Mouse (Mus musculus) CH12.LX (cell line): ENCODE results near the gene Bphl. TPM values are rescaled to one million over a fixed set of nuclear protein-coding genes. Genes with fewer than 3 reads are reported as not detected.

Source experiments
- DNase-seq: peaks from one replicate; pipeline ENCODE4 v3.0.0-alpha.2; 2013; ENCODE audit errors: extremely low read depth
- H3K27ac ChIP-seq: 2 replicates; pipeline ENCODE4 v1.5.1; 2012; ENCODE audit warnings: low read depth, mild to moderate bottlenecking, control low read depth, moderate library complexity; ENCODE audit not compliant: insufficient read depth
- H3K27me3 ChIP-seq: replicated peaks from 2 replicates; pipeline ENCODE3; 2012; ENCODE audit warnings: inconsistent platforms
- H3K36me3 ChIP-seq, 2 experiments: replicated peaks in 1 of 2; 2 replicates each; pipeline versions ENCODE3 to v1.6.1; 2012; ENCODE audit warnings: inconsistent platforms in 1 of 2, low read length in 1 of 2, mild to moderate bottlenecking in 1 of 2, mixed read lengths in 1 of 2, moderate library complexity in 1 of 2; ENCODE audit not compliant: control insufficient read depth in 1 of 2, insufficient read depth in 1 of 2
- H3K4me1 ChIP-seq, 2 experiments: 2 replicates each; pipeline ENCODE4 v1.6.1; 2012; ENCODE audit warnings: inconsistent platforms in 1 of 2, moderate library complexity in 1 of 2; ENCODE audit not compliant: insufficient read depth in 2 of 2, control insufficient read depth in 1 of 2
- H3K4me2 ChIP-seq: 2 replicates; pipeline ENCODE4 v1.6.1; 2012; ENCODE audit warnings: low read depth, mild to moderate bottlenecking, control low read depth; ENCODE audit not compliant: poor library complexity, insufficient read depth, severe bottlenecking
- H3K4me3 ChIP-seq, 3 experiments: fragments of 150-350 bp in 1 of 3; sonication (generic) in 1 of 3; replicated peaks in 1 of 3; 2 replicates each; pipeline versions ENCODE3 to v1.5.1; 2011 to 2012; ENCODE audit warnings: low read depth in 2 of 3, low read length in 2 of 3, mild to moderate bottlenecking in 2 of 3, moderate library complexity in 2 of 3, control low read depth in 1 of 3, improper control_type of control experiment in 1 of 3, inconsistent platforms in 1 of 3, mixed read lengths in 1 of 3; ENCODE audit not compliant: poor library complexity in 1 of 3
- H3K79me2 ChIP-seq: replicated peaks from 2 replicates; pipeline ENCODE4 v1.6.1; 2012; ENCODE audit warnings: mild to moderate bottlenecking, moderate library complexity; ENCODE audit not compliant: control insufficient read depth, poor library complexity, insufficient read depth, severe bottlenecking; ENCODE audit errors: extremely low read depth
- H3K9ac ChIP-seq: 2 replicates; pipeline ENCODE4 v1.6.1; 2012; ENCODE audit warnings: low read depth, mild to moderate bottlenecking, control low read depth, moderate library complexity; ENCODE audit not compliant: insufficient read depth
- H3K9me3 ChIP-seq: replicated peaks from 2 replicates; pipeline ENCODE3; 2012; ENCODE audit warnings: low read length, inconsistent platforms, mixed read lengths
- BHLHE40 ChIP-seq: IDR thresholded peaks from 2 replicates; pipeline ENCODE4 v1.6.1; 2011; ENCODE audit warnings: mild to moderate bottlenecking, low read depth, low read length, improper control_type of control experiment
- CHD1 ChIP-seq: IDR thresholded peaks from 2 replicates; pipeline ENCODE4 v1.6.1; 2012; ENCODE audit warnings: low read depth, low read length, improper control_type of control experiment, inconsistent platforms
- CHD2 ChIP-seq: IDR thresholded peaks from 2 replicates; pipeline ENCODE4 v1.6.1; 2011; ENCODE audit warnings: low read length, improper control_type of control experiment
- CTCF ChIP-seq, 2 experiments: IDR thresholded peaks in 1 of 2; conservative IDR thresholded peaks in 1 of 2; 2 replicates each; pipeline ENCODE4 v1.5.1; 2011 to 2012; ENCODE audit warnings: low read depth in 2 of 2, low read length in 2 of 2, improper control_type of control experiment in 1 of 2, inconsistent platforms in 1 of 2, mild to moderate bottlenecking in 1 of 2, moderate library complexity in 1 of 2
- E2F4 ChIP-seq: IDR thresholded peaks from 2 replicates; pipeline ENCODE4 v1.6.1; 2011; ENCODE audit warnings: low read depth, low read length, improper control_type of control experiment; ENCODE audit not compliant: insufficient replicate concordance
- ELF1 ChIP-seq: IDR thresholded peaks from 2 replicates; pipeline ENCODE4 v1.6.1; 2014; ENCODE audit warnings: low read depth, mild to moderate bottlenecking, inconsistent platforms, low read length, improper control_type of control experiment
- ETS1 ChIP-seq: conservative IDR thresholded peaks from 2 replicates; pipeline ENCODE4 v1.6.1; 2012; ENCODE audit warnings: low read depth, mild to moderate bottlenecking, inconsistent platforms, low read length, improper control_type of control experiment, moderate library complexity
- IRF4 ChIP-seq: IDR thresholded peaks from 2 replicates; pipeline ENCODE4 v1.6.1; 2014; ENCODE audit warnings: low read depth, mild to moderate bottlenecking, inconsistent platforms, low read length, improper control_type of control experiment
- JUN ChIP-seq: IDR thresholded peaks from 2 replicates; pipeline ENCODE4 v1.6.1; 2011; ENCODE audit warnings: low read depth, mild to moderate bottlenecking, low read length, improper control_type of control experiment, moderate library complexity; ENCODE audit not compliant: insufficient read depth
- JUND ChIP-seq: conservative IDR thresholded peaks from 2 replicates; pipeline ENCODE4 v1.6.1; 2011; ENCODE audit warnings: low read depth, low read length, improper control_type of control experiment
- KAT2A ChIP-seq: IDR thresholded peaks from 2 replicates; pipeline ENCODE4 v1.6.1; 2012; ENCODE audit warnings: low read length, improper control_type of control experiment, inconsistent platforms; ENCODE audit not compliant: insufficient replicate concordance
- MAX ChIP-seq: IDR thresholded peaks from 2 replicates; pipeline ENCODE4 v1.6.1; 2011; ENCODE audit warnings: low read length, improper control_type of control experiment
- MEF2A ChIP-seq: IDR thresholded peaks from 2 replicates; pipeline ENCODE4 v1.6.1; 2014; ENCODE audit warnings: low read depth, mild to moderate bottlenecking, inconsistent platforms, low read length, improper control_type of control experiment, borderline replicate concordance
- POLR2A ChIP-seq: IDR thresholded peaks from 2 replicates; pipeline ENCODE4 v1.6.1; 2011; ENCODE audit warnings: low read depth, mild to moderate bottlenecking, improper control_type of control experiment, low read length
- POLR2AphosphoS2 ChIP-seq: IDR thresholded peaks from 2 replicates; pipeline ENCODE4 v1.6.1; 2011; ENCODE audit warnings: low read depth, low read length, improper control_type of control experiment
- RAD21 ChIP-seq: IDR thresholded peaks from 2 replicates; pipeline ENCODE4 v1.6.1; 2011; ENCODE audit warnings: low read depth, mild to moderate bottlenecking, low read length, improper control_type of control experiment, moderate library complexity
- SIN3A ChIP-seq: IDR thresholded peaks from 2 replicates; pipeline ENCODE4 v1.6.1; 2012; ENCODE audit warnings: low read length, improper control_type of control experiment, inconsistent platforms
- TBP ChIP-seq: conservative IDR thresholded peaks from 2 replicates; pipeline ENCODE4 v1.6.1; 2011; ENCODE audit warnings: low read depth, low read length, improper control_type of control experiment
- ZNF384 ChIP-seq: IDR thresholded peaks from 2 replicates; pipeline ENCODE4 v1.6.1; 2012; ENCODE audit warnings: low read depth, low read length, improper control_type of control experiment, inconsistent platforms
- dilution Hi-C: fragments of 300-500 bp; cut with MboI; formaldehyde crosslinking; loops from 2 replicates; pipeline ENCODE4 v1.14.3; 2020; ENCODE audit warnings: low sequenced_read_pairs; ENCODE audit not compliant: extremely low pct_unique_long_range_greater_than_20kb, extremely low pct_ligation_motif_present
- in situ Hi-C: fragments of 300-500 bp; cut with MboI; formaldehyde crosslinking; loops from 3 replicates; pipeline ENCODE4 v1.14.3; 2019; ENCODE audit warnings: low sequenced_read_pairs, low pct_ligation_motif_present, low pct_unique_long_range_greater_than_20kb, mixed read lengths
- polyA plus RNA-seq: library from polyadenylated mRNA; unstranded; fragments of >175 nt; gene quantifications from 2 replicates; pipeline ENCODE4 v1.2.1, GENCODE M21; 2012; ENCODE audit warnings: low read depth; ENCODE audit not compliant: insufficient read length
- total RNA-seq, 2 experiments: library from RNA; depleted of rRNA; stranded (reverse); fragments of 300-350 nt in 1 of 2; fragments of >200 nt in 1 of 2; gene quantifications; 2 replicates each; pipeline ENCODE4 v1.2.3; 2012 to 2014

Bphl gene
- total and polyA plus RNA-seq, 3 experiments: 18.1 to 41.3 (median 35.3) TPM

- TF ChIP-seq MAX (no peak), JUND (no peak), CHD1 (no peak), MEF2A (no peak), ZNF384 (no peak), CTCF (conservative IDR thresholded peaks at IDR 0.05 in 1 of 2, IDR thresholded peaks at IDR 0.05 in 1 of 2; ENCODE audit: low read depth in 2 of 2, low read length in 2 of 2) (no peak), BHLHE40 (no peak)
- no peaks in the 10 kb centered on the region for H3K27me3 ChIP-seq
- in situ Hi-C loops: no loop called here
These were observed 68.0 kb downstream of the Bphl start for GRCm38 (mm10) chr13:34105364-34105763.

GRCm38 (mm10) chr13:34106256-34106655 is 68.9 kb downstream of the Bphl start:
- no peak overlapping the region for H3K4me2 ChIP-seq
- no peak for DNase-seq
- no peaks in the 10 kb centered on the region for H3K9me3 ChIP-seq
- H3K36me3 ChIP-seq: no peaks in the 10 kb centered on the region
- no peak overlapping the region for H3K27ac ChIP-seq
- no peaks in the 10 kb centered on the region for H3K27me3 ChIP-seq
- dilution Hi-C loops (no loop called here), in situ Hi-C loops (no loop called here)
- H3K4me3 ChIP-seq: no peak overlapping the region
- peaks cover 3 to 31% of the 10 kb centered on the region in 2 experiments; a peak in 3 of 4 replicates for H3K4me1 ChIP-seq
- H3K9ac ChIP-seq: no peak overlapping the region
- TF ChIP-seq CHD1 (no peak), CTCF (conservative IDR thresholded peaks at IDR 0.05 in 1 of 2, IDR thresholded peaks at IDR 0.05 in 1 of 2; ENCODE audit: low read depth in 2 of 2, low read length in 2 of 2) (peak in 1 of 2 experiments; percentile 30; a peak in 2 of 4 replicates)
- no peaks in the 10 kb centered on the region for H3K79me2 ChIP-seq

More at GRCm38 (mm10) chr13:34105364-34105763, 68.0 kb downstream of the Bphl start:
- dilution Hi-C loops: no loop called here
- Histone ChIP-seq H3K9me3 (no peaks in the 10 kb centered on the region), H3K36me3 (no peaks in the 10 kb centered on the region), H3K79me2 (no peaks in the 10 kb centered on the region), H3K4me3 (no peak overlapping the region), H3K4me1 (peaks cover 6 to 39% of the 10 kb centered on the region in 2 experiments; a peak in 3 of 4 replicates), H3K4me2 (no peak overlapping the region), H3K27ac (no peak overlapping the region), H3K9ac (no peak overlapping the region)
- no peak for DNase-seq

- in situ Hi-C loops: no loop called here
- peak; percentile 70 for DNase-seq
- TF ChIP-seq TBP (peak; percentile 61), CHD2 (no peak), JUND (no peak), KAT2A (no peak), CHD1 (no peak), RAD21 (no peak), IRF4 (peak; percentile 77), ELF1 (peak; percentile 77), MEF2A (peak; percentile 53; the same call in 1 of the 2 replicates), POLR2AphosphoS2 (no peak), E2F4 (no peak), ETS1 (0 out of 2 replicates have a peak, but pooled peaks have one; percentile 11), SIN3A (no peak), JUN (0 out of 2 replicates have a peak, but pooled peaks have one; percentile 19), POLR2A (no peak)
- Histone ChIP-seq H3K4me2 (peak overlapping the region; percentile 21; the same call in 1 of the 2 replicates), H3K4me3 (no peak overlapping the region), H3K79me2 (no peaks in the 10 kb centered on the region), H3K36me3 (no peaks in the 10 kb centered on the region), H3K4me1 (peaks cover 3 to 30% of the 10 kb centered on the region in 2 experiments; a peak in 3 of 4 replicates), H3K9me3 (no peaks in the 10 kb centered on the region), H3K27me3 (no peaks in the 10 kb centered on the region), H3K9ac (no peak overlapping the region), H3K27ac (no peak overlapping the region)
- dilution Hi-C loops: no loop called here
These were observed 69.6 kb downstream of the Bphl start for GRCm38 (mm10) chr13:34106999-34107398.
